Mouse (Mus musculus): Measurements from ENCODE around the gene Stk10. TPM values are rescaled to one million over a fixed set of nuclear protein-coding genes. Genes with fewer than 3 reads are reported as not detected.
"Not testable (repeated sequence)": the region's sequence is repeated elsewhere in the genome, so short reads cannot be mapped to it uniquely, and the experiment has no call there.

Stk10 gene
- total RNA-seq, 2 experiments from 2014 or later = 2.6 to 3.2 TPM

DNA sequence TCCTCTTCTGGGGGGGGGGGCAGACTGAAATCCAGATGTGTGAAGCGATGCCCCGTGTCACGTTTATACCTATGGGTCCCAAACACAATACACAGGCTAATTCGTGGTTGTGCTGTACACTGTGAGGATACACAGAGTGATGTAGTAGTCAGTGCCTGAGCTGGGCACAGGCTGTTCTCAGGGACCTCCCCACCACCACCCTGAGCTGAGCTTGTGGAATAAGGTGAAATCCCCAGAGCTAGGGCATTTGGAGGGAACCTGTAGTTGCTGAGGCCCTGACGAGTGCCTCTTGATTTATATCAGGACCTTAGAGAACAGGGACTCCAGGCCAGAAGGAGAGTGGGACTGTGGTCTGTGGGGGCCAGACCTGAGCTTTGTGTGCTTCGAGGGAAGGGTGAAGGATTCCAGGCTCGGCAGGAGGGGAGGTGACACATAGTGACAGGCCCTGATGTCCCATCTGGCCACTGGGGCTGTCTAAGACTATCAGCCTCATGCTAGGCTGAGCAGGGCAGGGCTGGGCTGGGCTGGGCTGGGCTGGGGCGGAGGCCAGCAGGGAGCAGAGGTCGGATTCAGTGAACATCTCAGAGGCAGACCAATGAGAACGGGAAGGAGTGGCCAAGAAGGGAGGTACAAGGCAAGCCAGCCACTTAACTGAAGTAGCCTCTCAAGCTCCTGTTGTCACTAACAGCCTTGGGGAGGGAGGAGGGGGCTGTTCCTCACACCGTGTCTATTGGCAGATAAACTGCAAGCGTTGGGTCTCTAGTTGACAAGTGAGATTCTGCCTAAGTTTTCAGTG is 68.6 kb downstream of the Stk10 start:
- DNase-seq = peak; percentile 51

- no peak for DNase-seq
Measured at GRCm38 (mm10) chr11:32604663-32605062, 71.6 kb downstream of the Stk10 start.

DNA sequence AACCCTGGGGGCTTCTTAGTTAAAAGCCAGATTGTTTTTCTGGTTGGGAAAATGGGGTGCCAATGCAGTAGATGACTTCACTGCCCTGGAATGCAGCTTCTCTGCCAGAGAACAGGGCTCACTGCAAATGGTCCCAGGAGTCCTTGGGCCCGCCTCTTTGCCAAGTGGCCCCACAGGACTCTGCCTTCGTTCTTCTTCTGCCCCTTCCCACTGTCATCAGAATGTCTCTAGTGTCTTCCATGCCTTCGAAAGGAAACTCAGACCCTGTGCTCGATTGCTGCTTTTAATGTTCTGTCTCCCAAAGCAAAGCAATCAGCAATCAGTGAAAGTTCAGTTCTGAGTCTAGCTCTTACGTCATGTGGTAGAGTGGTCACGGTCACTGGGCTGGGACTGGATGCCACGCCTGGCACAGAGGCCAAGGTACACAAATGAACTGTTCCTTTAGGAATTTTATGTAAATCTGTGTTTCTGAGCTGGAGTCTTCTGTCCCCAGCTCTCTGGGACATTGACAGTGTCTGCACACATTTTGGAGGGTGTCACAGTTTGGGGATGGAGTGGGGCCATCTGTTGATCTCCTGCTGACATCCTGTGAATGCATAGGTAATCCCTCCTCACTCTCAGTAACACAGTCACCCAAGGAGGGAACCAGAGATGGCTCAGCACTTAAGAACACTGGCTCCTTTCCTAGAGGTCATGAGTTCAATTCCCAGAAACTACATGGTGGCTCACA is 72.2 kb downstream of the Stk10 start:
- DNase-seq = peak; percentile 71

DNA sequence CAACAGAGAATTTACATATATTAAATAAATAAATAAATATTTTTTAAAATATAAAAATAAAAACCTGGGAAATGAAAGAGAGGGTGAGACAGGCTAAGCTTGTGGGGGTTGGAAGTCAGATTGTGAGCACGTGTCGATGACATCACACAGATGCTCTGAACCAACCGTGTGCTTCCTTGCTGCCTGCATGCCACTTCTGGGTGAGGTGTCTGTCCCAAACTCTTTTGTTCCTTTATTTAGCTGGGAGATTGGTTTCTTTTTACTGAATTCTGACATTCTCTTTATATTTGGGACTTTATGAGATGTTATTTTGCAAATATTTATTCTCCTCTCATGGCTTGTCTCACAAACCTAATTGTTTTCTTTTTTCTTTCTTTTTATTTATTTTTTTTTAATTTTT is 72.8 kb downstream of the Stk10 start:
- DNase-seq = no peak

GRCm38 (mm10) chr11:32607319-32607718 is 74.2 kb downstream of the Stk10 start:
- DNase-seq = no peak

- DNase-seq = no peak
Measured at GRCm38 (mm10) chr11:32610616-32611015, 77.5 kb downstream of the Stk10 start.

DNA sequence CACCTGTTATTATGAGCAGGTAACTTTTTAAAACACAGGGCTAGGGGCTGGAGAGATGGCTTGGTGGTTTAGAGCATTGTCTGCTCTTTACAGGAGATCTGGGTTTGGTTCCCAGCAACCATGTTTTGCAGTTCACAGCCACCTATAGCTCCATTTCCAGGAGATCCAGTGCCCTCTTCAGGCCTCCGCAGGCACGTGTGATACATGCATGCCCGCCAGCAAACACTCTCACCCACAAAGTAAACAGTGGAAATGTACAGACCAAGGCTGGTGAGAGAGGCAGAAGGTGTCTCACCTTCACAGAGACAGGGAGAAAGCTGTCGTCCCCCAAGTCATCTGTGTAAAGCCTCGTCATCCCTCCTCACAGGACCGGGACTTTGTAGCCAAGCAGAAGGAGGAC is 79.2 kb downstream of the Stk10 start:
- DNase-seq = no peak

GRCm38 (mm10) chr11:32614463-32614862 is 81.4 kb downstream of the Stk10 start:
- no peak for DNase-seq

DNA sequence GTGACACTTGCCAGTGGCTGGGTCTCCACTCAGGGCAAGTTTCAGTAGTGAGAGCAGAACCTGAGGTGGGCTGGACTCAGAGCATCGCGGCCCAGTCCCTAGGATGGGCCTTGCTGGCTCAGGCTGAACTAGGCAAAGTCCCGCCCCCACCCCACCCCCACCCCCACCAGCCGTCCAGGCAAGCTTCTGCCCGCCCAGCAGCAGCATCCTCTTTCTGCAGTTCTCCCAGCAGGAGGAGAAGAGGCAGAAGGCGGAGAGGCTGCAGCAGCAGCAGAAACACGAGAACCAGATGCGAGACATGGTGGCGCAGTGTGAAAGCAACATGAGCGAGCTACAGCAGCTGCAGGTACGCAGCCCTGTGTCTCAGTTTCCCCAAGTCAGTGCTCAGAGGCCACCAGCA is 82.5 kb downstream of the Stk10 start:
- DNase-seq = no peak

DNA sequence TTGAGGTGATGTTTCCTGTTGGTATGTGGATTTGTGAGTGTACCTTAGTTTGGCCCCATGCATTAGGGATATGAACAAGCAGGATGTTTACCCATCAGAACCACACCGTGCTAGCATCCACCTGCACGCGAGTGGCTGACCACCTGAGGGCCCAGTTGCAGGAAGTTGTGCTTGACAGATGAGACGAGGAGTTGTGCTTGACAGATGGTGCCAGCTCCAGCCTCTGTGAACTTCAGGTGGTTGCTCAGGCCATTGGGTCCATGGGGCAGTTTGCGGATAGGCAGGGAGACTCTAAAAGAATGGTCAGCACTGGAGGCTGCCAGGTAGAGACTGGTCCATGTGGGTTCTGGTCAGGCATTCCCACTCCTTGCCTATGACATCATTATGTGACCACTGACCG is 83.0 kb downstream of the Stk10 start:
- DNase-seq = no peak

GRCm38 (mm10) chr11:32618036-32618435 is 84.9 kb downstream of the Stk10 start:
- no peak for DNase-seq

GRCm38 (mm10) chr11:32618641-32619040 is 85.5 kb downstream of the Stk10 start:
- not testable (repeated sequence) for DNase-seq

- peak; percentile 86 for DNase-seq
Measured at GRCm38 (mm10) chr11:32619257-32619816, 86.2 kb downstream of the Stk10 start.

DNA sequence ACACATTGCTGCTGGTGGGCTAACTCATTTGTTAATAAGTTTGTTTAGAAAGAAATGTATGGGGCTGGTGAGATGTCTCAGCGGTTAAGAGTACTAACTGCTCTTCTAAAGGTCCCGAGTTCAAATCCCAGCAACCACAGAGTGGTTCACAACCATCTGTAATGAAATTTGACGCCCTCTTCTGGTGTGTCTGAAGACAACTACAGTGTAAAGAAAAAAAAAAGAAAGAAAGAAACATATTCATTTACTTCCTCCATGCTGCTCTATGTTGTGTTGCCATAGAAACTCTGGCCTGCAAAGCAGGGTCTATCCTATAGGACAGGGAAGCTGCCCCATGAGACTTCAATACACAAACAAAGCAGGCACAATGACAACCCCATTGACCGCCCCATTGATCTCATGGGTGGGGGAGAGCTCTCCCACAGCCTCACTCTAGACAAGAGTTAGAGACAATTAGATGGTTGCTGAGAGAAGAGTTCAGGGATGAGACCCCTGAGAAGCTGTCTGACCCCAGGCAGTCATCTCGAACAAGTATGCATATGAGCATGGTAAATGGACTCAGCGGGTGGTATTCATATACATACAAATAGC is 86.9 kb downstream of the Stk10 start:
- no peak for DNase-seq

- DNase-seq = peak; percentile 39
Measured at GRCm38 (mm10) chr11:32621831-32622478, 88.8 kb downstream of the Stk10 start.

DNA sequence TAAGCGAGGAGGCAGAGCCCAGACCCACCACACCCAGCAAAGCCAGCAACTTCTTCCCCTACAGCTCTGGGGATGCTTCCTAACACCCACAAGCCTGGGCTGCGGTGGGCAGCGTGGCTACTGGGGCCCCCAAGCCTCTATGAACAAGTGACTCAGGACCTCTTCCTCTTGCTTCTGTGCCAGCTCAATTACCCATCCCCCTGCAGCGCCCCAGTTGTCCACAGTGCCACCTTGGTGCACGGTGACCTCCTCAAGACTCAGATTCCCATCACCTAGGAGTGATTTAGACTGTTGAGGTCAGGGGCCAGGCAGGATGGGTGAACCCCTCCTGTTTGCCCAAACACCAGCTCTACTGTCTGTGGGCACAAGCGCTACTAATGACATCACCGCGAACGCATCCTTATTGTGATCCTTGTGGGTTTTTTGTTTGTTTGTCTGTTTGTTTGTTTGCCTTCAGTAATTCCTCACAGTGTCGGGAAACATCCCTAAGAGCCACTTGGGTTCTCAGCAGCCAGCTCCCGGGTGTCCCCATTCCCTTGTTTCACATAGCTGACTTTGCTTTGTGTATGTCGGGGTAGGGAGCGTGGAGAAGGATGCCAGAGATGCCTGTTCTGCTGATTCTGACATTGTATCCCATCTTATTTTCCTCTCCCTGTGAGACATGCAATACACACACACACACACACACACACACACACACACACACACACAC is 89.5 kb downstream of the Stk10 start:
- no peak for DNase-seq

DNA sequence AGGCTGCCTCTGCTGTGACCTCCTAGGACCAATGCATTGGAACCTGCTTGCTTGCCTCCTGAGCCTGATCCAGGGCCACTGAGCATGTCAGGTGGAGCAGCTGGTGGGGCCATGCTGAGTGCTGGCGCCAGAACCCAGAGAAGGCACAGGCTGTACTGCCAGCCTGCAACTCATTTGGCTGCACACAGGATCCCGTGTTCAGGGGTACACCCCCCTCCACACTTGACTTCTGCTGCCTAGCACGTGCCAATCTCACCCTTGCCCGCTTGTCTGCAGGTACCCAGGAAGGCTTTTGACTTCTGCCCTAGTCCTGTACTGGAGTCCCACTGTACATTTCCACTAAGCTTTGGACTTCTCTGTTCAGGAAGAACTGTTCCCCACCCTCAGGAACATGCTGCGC is 90.1 kb downstream of the Stk10 start:
- DNase-seq = peak; percentile 73

DNA sequence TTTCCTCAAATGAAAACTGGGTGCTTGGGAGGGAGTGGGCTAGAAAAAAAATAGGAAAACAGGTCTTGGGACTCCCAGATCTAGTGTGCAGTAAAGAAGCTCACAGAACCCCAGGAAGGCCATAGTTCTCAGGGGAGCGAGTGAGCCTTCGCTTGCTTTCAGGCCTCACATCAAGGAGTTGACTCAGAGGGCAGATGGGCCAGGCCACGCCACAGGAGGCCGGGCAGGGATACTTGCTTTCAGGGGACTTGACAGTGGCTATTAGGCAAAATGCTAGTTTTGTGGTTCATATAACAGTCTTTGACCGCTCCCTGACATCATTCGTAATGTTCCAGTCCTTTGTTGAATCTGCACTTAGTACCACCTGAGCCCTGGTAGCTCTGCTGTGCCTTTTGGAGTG is 90.8 kb downstream of the Stk10 start:
- DNase-seq = no peak

DNA sequence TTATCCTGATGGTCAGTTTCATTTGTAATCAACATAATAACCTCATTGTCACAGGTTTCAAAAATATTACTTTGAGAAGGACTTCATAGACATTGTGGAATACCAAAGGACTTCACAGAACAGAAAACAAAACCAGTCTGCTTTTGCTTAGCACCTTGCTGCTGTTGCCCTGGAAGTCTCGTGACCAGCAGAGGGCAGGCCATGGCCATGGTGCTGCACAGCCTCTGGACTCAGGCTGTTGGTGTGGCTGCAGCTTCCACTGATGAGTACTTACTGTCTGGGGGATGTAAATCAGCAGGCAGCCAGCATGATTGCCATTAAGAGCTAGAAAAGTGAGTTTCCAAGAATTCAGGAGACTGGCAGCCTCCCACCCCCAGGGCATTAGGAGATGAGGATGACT is 92.6 kb downstream of the Stk10 start:
- peak; percentile 66 for DNase-seq

DNA sequence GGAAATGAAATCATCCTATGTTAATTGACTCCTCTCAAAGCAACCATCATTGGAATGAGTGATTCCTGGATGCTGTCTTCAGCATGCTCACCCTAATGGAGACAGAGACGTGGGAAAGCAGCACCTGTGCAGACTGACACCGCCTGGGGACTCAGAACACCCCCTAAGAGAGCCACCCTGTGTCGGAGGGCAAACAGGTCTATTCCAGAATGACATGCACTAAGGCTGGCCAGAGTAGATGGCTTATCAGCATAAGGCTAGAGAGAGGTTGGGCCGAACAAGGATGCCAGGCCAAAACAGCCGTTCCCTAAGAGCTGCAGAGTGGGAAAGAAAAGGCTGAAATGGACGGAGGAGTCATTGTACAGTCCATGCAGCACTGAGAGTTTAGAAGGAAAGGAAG is 93.0 kb downstream of the Stk10 start:
- DNase-seq = no peak

GRCm38 (mm10) chr11:32627900-32628299 is 94.8 kb downstream of the Stk10 start:
- DNase-seq = no peak

DNA sequence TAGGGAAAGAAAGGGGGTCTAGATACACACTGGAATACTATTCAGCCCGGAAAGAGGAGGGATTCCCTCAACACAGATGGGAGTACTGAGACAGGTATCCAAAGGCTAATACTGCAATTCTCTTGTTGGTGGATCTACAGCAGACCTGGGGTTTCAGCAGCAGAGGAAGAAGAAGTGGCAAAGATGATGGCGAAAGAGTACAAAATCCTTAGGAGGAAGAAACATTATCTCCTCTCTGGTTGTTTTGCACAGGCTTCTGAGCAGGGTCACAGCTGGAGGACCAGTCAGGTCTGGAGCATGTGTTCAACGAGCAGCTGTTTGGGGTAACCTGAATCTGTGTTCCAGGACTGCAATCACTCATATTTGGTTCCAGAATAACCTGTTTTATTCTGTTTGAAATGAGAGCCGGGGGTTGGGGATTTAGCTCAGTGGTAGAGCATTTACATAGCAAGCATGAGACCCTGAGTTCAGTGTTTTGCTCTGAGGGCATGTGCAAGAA is 96.7 kb downstream of the Stk10 start:
- DNase-seq = no peak

All from gastrocnemius, postnatal 25 days (tissue).